Mouse (Mus musculus): ENCODE measurements around the gene Sumo3.

- TF ChIP-seq POLR2A (IDR thresholded peaks at IDR 0.05; ENCODE audit: low read depth, low read length) (no peak), CTCF (IDR thresholded peaks at IDR 0.05; ENCODE audit: extremely low read depth, insufficient read depth, insufficient read length, insufficient replicate concordance) (no peak)
Observed at GRCm38 (mm10) chr10:77605368-77605767, 529 bp upstream of the Sumo3 start.

All from spleen, adult 2 months (tissue).